Mouse (Mus musculus) T-helper 17 cell (primary cell): ENCODE measurements at regions not wholly inside any gene's neighbourhood (a gene's known extent, or its start where the extent isn't known, plus 50 kb on each side); places are given as distances from the start of the nearest gene placed in this dataset.

Source experiments
- in situ Hi-C, 2 experiments: fragments of 300-600 bp; cut with MboI, MseI; formaldehyde crosslinking; loops; 1 replicate in 1 of 2; 2 replicates in 1 of 2; pipeline ENCODE4 v1.15.1; 2025; ENCODE audit warnings: high pct_unique_total_duplicates in 2 of 2

- in situ Hi-C loops: no loop called here
Observed at GRCm38 (mm10) chr2:117950431-117951336, 161.0 kb upstream of the Thbs1 start.

DNA sequence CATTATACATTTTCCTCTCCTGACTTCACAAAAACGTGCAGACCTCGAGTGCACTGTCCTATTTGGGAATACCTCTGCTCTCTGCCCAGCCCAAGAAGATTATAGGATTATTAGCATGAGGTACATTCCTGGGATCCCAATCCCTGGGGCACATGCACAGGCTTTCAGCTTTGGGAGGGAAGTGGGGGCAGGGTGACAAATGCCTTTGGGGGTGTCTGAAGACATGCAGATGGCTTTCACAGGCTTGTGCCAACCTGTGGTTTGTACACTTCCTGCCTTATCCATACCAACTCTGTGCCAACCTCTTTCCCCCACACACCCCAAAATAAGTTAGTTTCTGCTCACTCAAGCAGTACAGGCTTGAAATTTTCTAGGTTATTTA lies 160.3 kb upstream of the Thbs1 start:
- in situ Hi-C loops: no loop called here

DNA sequence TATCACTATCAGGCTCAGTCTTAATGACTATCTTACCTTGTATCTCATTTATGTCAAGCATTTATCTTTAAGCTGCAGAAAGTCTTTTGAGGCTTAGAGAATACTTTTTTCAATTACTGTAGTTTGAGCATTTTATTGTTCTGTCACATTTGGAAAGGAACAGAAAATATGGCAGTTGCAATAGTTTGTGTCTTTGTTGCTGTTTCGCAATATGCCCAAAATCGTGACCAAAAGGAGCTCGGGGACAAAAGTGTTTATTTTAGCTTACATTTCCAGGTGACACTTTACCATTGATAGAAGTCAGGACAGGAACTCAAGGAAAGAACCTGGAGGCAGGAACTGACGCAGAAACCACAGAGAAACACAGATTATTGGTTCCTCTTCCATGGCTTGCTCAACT lies 152.9 kb upstream of the Thbs1 start:
- in situ Hi-C loops: no loop called here

DNA sequence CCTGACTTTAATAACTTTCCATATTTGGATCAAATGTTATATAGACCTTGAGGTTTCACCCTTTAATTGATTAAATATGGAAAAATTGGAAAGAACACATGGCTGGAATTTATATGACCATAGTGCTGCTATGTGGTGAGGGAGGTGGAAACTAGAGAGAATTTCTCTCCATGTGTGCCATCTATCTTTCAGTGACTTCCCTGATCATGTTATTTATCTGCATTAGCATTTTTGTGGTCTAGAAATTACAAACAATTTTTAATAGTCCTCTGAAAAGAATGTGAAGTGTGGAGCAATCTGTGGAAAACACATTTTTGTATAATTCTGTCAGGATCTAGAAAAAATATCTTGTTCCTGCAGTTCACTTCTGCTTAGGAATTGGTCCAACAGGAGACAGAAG lies 152.2 kb upstream of the Thbs1 start:
- in situ Hi-C loops: no loop called here

DNA sequence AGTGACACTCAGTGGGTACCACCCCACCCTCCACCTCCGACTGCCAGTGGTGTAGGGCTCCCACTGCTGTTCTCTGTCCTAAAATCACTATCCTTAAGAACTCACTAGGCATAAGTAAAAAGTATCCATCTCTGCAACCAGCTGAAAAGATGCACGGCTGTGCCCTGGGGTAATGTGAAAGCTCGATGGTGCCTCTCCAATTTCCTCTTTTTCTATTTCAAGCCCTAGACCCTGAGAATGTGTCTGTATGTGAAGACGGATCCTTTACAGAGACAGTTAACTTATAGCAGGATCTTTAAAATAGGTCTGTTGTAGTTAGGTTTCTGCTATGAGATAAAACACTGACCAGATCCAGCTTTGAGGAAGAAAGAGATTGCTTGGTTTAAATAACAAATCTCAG lies 149.1 kb upstream of the Thbs1 start:
- in situ Hi-C loops: no loop called here

DNA sequence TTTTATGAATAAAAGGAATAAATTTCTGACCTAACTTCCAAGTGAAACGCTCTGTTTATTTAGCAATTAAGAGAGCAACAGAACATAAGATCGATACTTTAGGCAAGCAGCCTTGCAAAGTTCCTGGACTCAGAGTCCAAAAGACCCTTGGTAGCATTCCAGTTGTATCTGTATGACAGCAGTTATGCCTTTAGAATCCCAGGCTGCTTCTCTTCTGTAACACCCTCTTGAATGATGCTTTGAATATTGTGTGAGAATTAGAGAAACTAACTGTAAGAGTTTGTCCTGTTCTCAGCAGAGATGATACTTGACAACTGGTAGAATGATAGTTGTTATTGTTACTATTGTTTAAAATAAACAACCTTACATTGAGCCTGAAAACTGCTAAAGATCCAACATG lies 148.2 kb upstream of the Thbs1 start:
- in situ Hi-C loops: no loop called here

DNA sequence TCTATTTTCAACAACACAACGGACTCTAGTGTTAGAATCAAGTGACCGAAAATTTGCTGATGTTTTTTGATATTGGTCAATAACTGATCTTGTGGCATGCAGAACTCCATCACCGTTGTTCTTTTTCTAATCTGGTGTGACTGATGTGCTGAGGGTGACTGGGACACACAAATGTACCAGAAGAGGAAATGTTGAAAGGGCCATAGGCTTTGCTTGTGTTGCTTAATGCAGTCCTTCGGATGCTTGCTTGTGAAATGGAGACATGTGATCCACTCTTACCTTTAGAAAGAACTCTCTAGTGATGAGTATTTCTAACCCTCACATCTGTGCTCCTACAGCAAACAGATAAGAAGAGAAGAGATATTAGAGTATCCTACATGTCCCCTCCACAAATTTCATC lies 145.9 kb upstream of the Thbs1 start:
- in situ Hi-C loops: no loop called here

DNA sequence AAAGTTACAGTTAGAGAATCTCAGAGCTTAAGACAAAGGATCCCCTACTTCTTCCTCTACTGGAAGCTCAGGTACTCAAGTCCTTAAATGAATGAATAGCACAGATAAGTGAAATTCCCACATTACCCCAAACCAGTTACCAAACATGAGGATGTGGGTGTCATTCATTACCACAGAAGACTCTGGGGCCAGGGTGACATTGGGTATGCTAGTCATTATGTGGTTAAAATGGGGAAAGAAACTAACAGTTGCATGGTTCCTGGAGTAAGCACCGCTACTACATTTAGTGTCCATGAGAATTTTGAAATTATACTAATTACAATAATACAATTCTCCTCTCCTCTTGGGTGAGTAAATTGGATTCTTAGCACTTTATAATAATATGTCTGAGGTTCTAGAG lies 142.9 kb upstream of the Thbs1 start:
- in situ Hi-C loops: no loop called here

GRCm38 (mm10) chr2:117970631-117971030 lies 141.0 kb upstream of the Thbs1 start:
- in situ Hi-C loops: no loop called here

DNA sequence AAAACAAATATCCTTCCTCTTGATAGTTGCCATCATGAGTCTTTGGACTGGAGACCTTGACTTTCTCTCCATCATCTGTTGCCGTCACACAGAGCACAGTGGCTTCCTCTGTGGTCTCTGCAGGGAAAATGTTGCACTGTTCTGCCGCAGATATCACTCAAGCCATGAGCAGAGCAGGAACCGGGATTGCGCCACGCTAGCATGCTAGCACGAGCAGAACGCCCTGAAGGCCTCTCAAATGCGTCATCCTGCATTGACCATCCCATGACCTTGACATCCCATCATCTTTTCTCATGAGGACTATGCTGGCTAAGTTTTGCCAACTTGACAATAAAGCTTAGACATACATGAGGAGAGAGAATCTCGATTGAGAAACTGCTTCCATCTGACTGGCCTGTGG lies 134.6 kb upstream of the Thbs1 start:
- in situ Hi-C loops: no loop called here

DNA sequence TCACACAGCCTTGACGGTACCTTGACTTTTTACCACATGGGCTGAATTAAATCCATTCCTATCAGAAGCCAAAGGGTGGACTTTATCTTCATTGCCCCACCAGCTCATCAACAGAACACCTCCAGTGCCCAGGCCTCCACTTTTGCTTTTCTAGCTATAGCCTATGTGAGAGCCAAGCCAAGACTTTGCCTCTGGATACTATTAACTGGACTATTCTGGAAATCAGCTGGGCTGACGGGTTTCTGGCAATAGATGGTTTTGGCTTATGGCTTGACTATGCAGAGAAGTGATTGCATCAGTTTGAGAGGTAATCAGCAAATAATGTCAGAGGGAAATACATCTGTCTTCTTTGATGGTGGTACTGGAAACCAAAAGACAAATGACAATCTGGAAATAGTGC lies 130.8 kb upstream of the Thbs1 start:
- in situ Hi-C loops: no loop called here

DNA sequence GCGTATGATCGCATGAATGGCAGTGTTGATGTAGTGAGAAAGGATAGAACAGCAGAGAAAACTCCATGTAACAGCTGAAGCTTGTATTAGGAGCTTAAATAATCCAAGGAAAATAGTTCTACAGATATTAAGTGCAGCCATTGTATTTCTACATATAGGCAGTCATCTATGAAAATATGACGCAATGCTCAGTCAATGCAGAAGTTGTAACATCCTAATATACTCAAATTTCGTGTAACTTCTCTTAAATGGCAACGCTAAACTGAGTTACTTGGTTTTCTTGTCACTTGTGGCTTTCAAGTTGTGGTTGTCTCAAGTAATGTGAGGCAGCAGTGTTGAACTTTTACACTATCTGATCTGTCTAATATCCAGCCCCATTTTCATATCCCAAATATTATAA lies 127.1 kb upstream of the Thbs1 start:
- in situ Hi-C loops: no loop called here

DNA sequence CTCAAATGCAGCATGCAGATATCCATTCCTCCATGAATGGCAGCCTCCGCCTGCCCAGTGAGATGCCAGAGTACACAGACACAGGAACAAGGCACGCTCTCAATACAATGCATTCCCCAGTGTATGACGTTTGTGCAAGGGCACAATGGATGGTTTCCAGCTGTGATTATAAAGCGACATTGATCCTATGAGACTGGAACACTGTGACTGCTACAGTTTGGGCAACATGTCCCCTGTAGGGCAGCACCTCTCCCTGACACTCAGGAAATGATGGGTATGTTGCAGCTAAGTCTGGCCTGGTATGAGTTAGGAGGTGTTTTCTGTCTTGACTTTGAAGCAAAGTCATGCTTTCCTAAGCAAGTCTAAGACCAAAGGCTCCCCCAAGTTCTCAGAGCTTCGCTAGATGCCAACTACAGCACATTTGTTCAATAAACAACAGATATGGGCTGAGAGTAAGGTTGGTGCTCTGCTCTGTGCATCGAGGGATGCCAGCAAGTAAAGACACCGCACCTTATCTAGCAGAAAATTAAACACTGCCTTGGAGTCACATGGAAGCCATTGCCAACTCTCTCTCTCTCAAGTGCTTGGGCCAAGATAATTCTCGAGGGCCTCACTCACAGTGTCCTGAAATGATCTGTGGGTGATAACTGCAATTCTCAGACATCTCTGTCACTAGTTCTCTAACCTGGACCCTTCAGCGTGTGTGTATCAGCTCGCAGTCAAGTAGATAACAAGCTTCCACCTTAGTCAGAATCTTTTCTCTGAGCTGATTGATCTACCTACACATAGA lies 124.1 kb upstream of the Thbs1 start:
- in situ Hi-C loops: no loop called here

DNA sequence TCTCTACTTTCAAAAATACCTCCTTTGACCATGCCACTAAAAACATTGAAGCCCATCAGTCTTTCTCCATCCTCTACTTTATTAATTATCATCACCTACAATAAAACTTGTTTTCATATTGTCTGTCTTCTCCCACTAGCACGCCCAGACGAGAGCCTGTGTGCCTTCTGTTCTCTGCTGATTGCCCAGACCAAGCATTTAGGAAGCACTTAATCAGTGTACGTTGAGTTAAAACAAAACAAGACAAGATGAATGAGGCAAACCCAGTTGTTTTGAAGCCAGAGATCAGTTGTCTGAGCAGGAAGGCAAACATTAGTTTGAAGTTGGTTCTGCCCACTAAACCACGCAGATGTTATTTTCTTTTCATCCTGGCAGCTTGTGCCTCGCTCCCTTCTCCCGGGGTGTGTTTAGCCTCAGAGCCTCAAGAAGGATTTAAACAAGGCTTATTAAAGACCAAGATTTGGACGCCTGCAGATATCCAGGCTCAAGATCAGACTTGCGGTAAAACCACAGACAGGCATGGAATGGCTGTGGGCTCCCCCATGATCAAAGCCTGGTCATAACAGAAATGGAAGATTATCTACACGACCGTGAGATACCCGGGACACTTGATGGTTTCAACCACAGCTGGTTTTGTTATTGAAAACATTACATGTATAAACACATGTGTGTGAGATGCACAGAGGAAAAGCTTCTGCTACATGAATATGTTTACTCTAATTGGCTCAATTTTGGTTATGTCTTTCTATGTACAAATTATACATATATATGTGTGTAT lies 123.1 kb upstream of the Thbs1 start:
- in situ Hi-C loops: no loop called here

DNA sequence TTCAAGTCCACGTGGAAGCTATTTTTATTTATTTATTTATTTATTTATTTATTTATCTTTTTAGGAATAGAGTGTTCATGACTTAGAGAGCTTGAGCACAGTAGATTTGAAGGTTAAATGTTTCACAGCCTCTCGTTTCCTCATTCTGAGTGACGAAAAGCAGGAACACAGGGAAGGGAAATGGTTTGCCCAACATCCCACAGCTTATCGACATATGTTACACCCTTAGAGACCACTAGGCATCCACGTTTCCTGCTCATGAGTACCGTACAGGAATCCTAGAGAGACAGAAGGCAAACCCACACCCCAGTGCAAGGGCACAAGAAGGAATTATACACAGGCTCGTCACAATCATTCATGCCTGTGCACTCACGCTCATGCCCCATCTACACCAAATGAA lies 122.5 kb upstream of the Thbs1 start:
- in situ Hi-C loops: no loop called here

DNA sequence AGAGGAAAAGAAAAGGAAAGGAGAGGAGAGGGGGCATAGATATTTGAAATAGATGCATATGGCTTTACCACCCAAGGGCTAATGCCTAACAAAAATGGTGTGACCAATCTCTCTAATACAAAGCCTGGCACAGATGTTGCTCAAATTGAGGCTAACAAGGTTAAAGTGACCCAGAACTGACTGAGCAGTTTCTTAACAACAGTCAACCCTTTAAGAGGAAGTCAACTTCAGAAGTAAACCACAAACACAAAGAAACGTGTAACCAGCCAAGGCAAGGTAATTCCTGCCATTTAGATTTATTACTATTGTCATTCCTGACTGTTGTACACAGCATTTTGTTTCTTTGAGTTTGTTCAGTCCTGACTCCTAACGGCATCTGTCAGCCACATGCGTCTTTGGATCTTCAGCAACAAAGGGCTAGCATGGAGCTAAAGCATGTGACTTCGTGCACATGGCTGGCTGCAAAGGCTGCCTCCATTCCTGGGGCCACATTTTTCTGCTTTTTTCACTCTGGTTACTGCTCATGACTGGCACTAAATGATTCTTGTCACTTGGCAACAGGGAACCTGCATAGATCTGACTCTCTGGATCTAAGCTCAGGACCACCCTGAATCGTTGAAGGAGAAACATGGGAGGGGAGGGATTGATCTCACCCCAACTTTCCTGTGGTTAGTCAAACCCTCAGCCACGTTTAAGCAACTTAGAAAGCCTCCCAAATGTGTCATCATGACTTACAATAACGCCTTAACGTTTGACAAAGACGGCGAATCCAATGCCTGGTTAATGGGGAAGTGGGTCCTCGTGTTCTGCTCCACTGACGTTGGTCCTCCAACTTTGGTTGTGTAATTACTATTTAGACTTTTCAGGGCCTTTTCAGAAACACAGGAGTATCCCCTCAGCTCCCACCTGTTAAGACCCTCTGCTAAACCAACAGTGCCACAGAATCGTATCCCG lies 115.3 kb upstream of the Thbs1 start:
- in situ Hi-C loops: no loop called here

DNA sequence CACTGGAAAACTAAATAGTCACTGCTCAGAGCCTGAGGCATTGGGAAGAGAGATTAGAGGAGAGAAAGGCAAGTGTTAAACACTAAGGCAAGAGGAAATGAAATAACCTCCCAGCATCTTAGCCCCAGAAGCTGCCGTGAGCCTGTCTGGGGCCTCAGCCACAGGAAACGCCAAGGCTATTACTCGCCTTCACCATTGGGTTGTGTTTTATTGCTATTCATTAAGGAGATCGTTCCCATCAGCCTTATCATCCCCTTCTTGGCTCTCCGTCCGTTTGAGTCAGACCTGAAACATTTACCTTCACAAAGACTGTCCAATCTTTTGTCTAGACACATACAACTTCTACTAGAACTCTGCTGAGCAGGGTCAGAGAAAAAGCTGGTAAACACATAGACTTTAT lies 112.0 kb upstream of the Thbs1 start:
- in situ Hi-C loops: no loop called here

- in situ Hi-C loops: no loop called here
Observed at GRCm38 (mm10) chr2:118004191-118004590, 107.5 kb upstream of the Thbs1 start.

DNA sequence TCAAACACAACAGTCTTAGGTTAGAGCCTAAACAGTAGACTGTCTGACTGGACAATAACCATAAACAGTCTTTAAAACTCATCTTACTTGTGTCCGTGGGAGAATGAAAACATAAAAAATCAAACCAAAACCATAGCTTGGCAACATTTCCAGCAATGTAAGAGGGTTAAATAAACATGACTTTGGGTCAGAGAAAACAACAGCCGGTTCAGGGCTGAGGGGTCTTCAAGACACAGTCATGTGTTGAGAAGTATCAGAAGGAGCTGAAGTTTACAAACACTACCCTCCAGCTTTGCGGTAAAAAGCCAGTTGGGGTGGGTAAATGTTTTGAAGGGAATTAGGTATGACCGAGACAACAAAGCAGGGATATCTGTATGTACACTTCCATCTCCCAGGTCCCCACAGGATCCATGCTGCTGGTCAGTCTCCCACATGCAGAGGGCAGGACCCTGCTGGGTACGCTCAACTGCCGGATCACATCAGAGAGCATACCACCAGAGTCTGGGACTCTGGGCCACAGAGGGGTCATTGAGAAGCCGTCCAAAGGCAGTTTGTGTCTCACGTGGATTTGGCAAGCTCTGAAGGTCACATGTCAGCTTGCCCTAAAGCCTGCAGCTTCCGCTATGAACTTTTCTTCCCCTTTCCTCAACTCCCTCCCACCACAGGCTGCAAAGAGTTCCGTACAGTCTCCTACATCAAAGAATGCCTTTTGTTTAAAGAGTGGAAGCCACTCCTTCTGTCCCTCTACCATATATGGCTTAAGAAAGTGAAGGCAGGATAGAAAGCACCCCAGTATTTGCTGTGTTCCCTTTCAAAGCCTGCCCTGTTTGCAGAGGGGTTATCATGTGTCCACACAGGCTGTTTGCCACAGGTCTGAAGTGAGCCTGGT lies 103.9 kb upstream of the Thbs1 start:
- in situ Hi-C loops: no loop called here

- in situ Hi-C loops: no loop called here
Observed at GRCm38 (mm10) chr2:118011679-118012078, 100.0 kb upstream of the Thbs1 start.
